Mouse (Mus musculus): ENCODE measurements around the gene Fgf11. TPM values are rescaled to one million over a fixed set of nuclear protein-coding genes. Genes with fewer than 3 reads are reported as not detected.

Fgf11 gene
- polyA plus RNA-seq, 1 experiment = 5.6 TPM

GRCm38 (mm10) chr11:69803328-69803727 is 1.7 kb upstream of the Fgf11 start:
- Histone ChIP-seq H3K4me3 (ENCODE audit: insufficient read depth, low read depth, low read length) (peak overlapping the region; percentile 93), H3K4me1 (ENCODE audit: control insufficient read depth, insufficient read depth, insufficient read length, low read length) (peaks cover 9% of the 10 kb centered on the region), H3K27ac (replicated peaks; ENCODE audit: low read depth, low read length) (no peak overlapping the region)

GRCm38 (mm10) chr11:69802648-69803105 is 1.0 kb upstream of the Fgf11 start:
- Histone ChIP-seq H3K4me3 (ENCODE audit: insufficient read depth, low read depth, low read length) (peak overlapping the region; percentile 93), H3K4me1 (ENCODE audit: control insufficient read depth, insufficient read depth, insufficient read length, low read length) (peaks cover 9% of the 10 kb centered on the region), H3K27ac (replicated peaks; ENCODE audit: low read depth, low read length) (no peak overlapping the region)

- Histone ChIP-seq H3K4me1 (ENCODE audit: control insufficient read depth, insufficient read depth, insufficient read length, low read length) (peaks cover 9% of the 10 kb centered on the region), H3K27ac (replicated peaks; ENCODE audit: low read depth, low read length) (no peak overlapping the region), H3K4me3 (ENCODE audit: insufficient read depth, low read depth, low read length) (peak overlapping the region; percentile 93)
Measured at GRCm38 (mm10) chr11:69800392-69801197, 1.1 kb downstream of the Fgf11 start.

DNA sequence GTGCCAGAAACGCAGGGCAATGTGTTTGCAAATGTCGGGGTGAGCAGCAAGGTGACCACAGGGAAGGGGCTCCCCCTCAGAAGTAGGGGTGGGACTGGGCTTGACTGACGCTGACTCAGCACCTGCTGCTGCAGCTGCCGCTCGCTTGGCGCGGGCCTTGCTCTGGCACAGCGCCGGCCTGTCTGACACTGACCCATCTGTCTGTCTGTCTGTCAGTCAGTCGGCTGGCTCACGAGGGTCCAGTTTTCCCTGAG is 1.6 kb downstream of the Fgf11 start:
- peaks cover 9% of the 10 kb centered on the region for H3K4me1 ChIP-seq (ENCODE audit: control insufficient read depth, insufficient read depth, insufficient read length, low read length)
- H3K27ac ChIP-seq (replicated peaks; ENCODE audit: low read depth, low read length) = no peak overlapping the region
- H3K4me3 ChIP-seq (ENCODE audit: insufficient read depth, low read depth, low read length) = no peak overlapping the region

GRCm38 (mm10) chr11:69799394-69800137 is 2.1 kb downstream of the Fgf11 start:
- Histone ChIP-seq H3K4me1 (ENCODE audit: control insufficient read depth, insufficient read depth, insufficient read length, low read length) (peaks cover 9% of the 10 kb centered on the region), H3K27ac (replicated peaks; ENCODE audit: low read depth, low read length) (no peak overlapping the region), H3K4me3 (ENCODE audit: insufficient read depth, low read depth, low read length) (no peak overlapping the region)

GRCm38 (mm10) chr11:69797924-69798323 is 3.7 kb downstream of the Fgf11 start:
- Histone ChIP-seq H3K4me3 (ENCODE audit: insufficient read depth, low read depth, low read length) (no peak overlapping the region), H3K4me1 (ENCODE audit: control insufficient read depth, insufficient read depth, insufficient read length, low read length) (peaks cover 9% of the 10 kb centered on the region), H3K27ac (replicated peaks; ENCODE audit: low read depth, low read length) (no peak overlapping the region)

- no peak overlapping the region for H3K27ac ChIP-seq (replicated peaks; ENCODE audit: low read depth, low read length)
- H3K4me1 ChIP-seq (ENCODE audit: control insufficient read depth, insufficient read depth, insufficient read length, low read length) = peaks cover under 1% of the 10 kb centered on the region; the same call in 1 of the 2 replicates
- H3K4me3 ChIP-seq (ENCODE audit: insufficient read depth, low read depth, low read length) = peak overlapping the region; percentile 38
Measured at GRCm38 (mm10) chr11:69795983-69796435, 5.6 kb downstream of the Fgf11 start.

DNA sequence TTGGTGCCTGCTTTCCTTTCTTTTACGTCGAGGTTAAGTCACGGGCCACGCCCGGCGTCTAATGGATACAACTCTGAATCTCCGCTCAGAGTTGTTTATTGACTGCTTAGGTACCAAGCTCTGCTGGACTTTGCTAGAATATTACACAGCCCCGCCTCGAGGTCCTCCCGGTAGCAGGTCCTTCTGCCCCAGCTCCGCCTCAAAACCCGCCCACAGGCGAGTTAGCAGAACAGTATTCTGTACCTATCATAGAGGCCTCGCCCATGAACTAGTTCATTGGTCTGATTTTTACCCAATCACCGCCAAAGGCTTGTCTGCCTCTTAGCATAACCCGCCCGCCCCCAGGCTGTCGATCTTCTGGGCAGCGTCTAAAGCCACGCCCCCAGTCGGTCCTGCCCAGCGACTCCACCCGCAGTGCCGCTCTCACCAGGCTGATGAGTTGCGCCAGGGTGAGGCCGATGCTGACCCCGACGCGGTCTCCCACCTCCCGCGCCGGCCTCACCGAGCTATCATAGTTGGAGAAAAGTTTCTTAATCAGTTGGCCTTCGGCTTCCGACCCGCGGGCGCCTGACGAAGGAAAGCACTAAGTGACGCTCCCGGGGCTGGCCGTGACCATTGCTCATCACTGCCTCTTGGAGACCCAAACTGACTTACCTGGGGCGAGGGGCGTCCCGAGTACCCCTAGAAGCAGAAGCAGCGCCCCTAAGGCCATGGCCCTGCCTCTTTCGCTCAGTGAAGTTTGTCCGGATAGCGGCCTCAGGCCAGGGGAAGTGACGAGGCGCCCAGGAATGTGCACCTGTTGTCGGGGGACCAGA is 6.3 kb downstream of the Fgf11 start, which contains the start of gene Chrnb1:
Gene Chrnb1, minus strand, starts transcription at position 776 of the 815 bp plus-strand sequence.
- peak within 1 kb of the TSS; percentile 91 for H3K27ac ChIP-seq (replicated peaks; ENCODE audit: low read depth, low read length)
- peak within 1 kb of the TSS; percentile 68 for H3K4me3 ChIP-seq (ENCODE audit: insufficient read depth, low read depth, low read length)
- H3K4me1 ChIP-seq (ENCODE audit: control insufficient read depth, insufficient read depth, insufficient read length, low read length) = no peaks in the 10 kb centered on the region; the same call in 1 of the 2 replicates

- no peak overlapping the region for H3K27ac ChIP-seq (replicated peaks; ENCODE audit: low read depth, low read length)
- no peak overlapping the region for H3K4me3 ChIP-seq (ENCODE audit: insufficient read depth, low read depth, low read length)
- H3K4me1 ChIP-seq (ENCODE audit: control insufficient read depth, insufficient read depth, insufficient read length, low read length) = no peaks in the 10 kb centered on the region
Measured at GRCm38 (mm10) chr11:69793429-69793828, 8.2 kb downstream of the Fgf11 start.

DNA sequence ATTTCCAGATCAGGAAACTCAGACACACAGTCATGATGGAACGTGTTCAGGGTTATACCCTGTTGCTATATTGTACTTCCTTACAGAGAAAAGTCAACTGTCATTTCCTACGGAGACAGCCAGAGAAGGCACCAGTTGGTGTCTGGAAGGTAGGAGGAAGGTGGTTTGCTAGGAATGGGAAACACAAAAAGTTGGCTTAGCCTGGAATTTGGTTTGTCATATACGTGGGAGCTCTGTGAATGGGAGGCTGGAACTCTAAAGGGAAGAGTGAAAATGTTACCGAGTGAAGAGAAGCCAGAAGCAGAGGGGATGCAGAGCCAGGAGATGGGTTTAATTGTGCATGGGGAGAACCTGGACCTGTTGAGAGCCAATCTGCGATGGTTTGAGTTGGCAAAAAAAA is 10.2 kb downstream of the Fgf11 start:
- no peak overlapping the region for H3K27ac ChIP-seq (replicated peaks; ENCODE audit: low read depth, low read length)
- H3K4me3 ChIP-seq (ENCODE audit: insufficient read depth, low read depth, low read length) = no peak overlapping the region
- no peaks in the 10 kb centered on the region for H3K4me1 ChIP-seq (ENCODE audit: control insufficient read depth, insufficient read depth, insufficient read length, low read length)

- 0 out of 2 replicates have a peak, but pooled peaks cover 3% of the 10 kb centered on the region for H3K4me1 ChIP-seq (ENCODE audit: control insufficient read depth, insufficient read depth, insufficient read length, low read length)
- H3K27ac ChIP-seq (replicated peaks; ENCODE audit: low read depth, low read length) = no peak overlapping the region
- no peak overlapping the region for H3K4me3 ChIP-seq (ENCODE audit: insufficient read depth, low read depth, low read length)
Measured at GRCm38 (mm10) chr11:69789431-69789830, 12.2 kb downstream of the Fgf11 start.

GRCm38 (mm10) chr11:69787306-69787705 is 14.4 kb downstream of the Fgf11 start:
- no peak overlapping the region for H3K4me3 ChIP-seq (ENCODE audit: insufficient read depth, low read depth, low read length)
- 0 out of 2 replicates have a peak, but pooled peaks cover 3% of the 10 kb centered on the region for H3K4me1 ChIP-seq (ENCODE audit: control insufficient read depth, insufficient read depth, insufficient read length, low read length)
- H3K27ac ChIP-seq (replicated peaks; ENCODE audit: low read depth, low read length) = no peak overlapping the region

- 0 out of 2 replicates have a peak, but pooled peaks cover 3% of the 10 kb centered on the region for H3K4me1 ChIP-seq (ENCODE audit: control insufficient read depth, insufficient read depth, insufficient read length, low read length)
- H3K27ac ChIP-seq (replicated peaks; ENCODE audit: low read depth, low read length) = peak overlapping the region; percentile 36
- H3K4me3 ChIP-seq (ENCODE audit: insufficient read depth, low read depth, low read length) = peak overlapping the region; percentile 42
Measured at GRCm38 (mm10) chr11:69784793-69785272, 16.8 kb downstream of the Fgf11 start.

DNA sequence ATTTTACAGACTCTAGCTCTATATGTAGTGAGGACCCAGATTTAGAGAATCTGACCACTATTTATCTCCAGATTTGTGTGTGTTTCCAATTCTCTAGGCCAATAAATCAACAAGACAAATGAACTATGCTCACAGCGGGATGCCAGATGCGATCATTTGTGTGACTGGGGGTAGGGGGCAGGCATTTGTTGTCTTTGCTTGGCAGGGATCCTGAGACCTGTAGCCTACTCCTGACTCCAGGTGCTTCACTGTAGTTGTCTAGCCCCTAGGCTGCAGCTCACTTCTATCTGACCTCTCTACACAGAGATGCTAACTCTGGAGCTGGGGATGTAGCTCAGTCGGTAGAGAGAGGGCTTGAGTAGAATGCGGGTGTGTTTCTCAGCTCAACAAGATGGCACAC is 19.8 kb downstream of the Fgf11 start:
- Histone ChIP-seq H3K4me1 (ENCODE audit: control insufficient read depth, insufficient read depth, insufficient read length, low read length) (0 out of 2 replicates have a peak, but pooled peaks cover 3% of the 10 kb centered on the region), H3K4me3 (ENCODE audit: insufficient read depth, low read depth, low read length) (no peak overlapping the region), H3K27ac (replicated peaks; ENCODE audit: low read depth, low read length) (no peak overlapping the region)

- H3K4me3 ChIP-seq (ENCODE audit: insufficient read depth, low read depth, low read length) = no peak overlapping the region
- no peak overlapping the region for H3K27ac ChIP-seq (replicated peaks; ENCODE audit: low read depth, low read length)
- no peaks in the 10 kb centered on the region for H3K4me1 ChIP-seq (ENCODE audit: control insufficient read depth, insufficient read depth, insufficient read length, low read length)
Measured at GRCm38 (mm10) chr11:69778985-69779384, 22.7 kb downstream of the Fgf11 start.

Measured in brown adipose tissue, adult 24 weeks (tissue).